Mouse (Mus musculus) frontal cortex, postnatal 36 days (tissue): ENCODE measurements around the gene Olfr556.
"Not testable (repeated sequence)": the region's sequence is repeated elsewhere in the genome, so short reads cannot be mapped to it uniquely, and the experiment has no call there.

Experiments used
- DNase-seq, 2 experiments: peaks; one replicate each; pipeline ENCODE4 v3.0.0; 2022; ENCODE audit warnings: low spot score in 2 of 2

Olfr556 gene

DNA sequence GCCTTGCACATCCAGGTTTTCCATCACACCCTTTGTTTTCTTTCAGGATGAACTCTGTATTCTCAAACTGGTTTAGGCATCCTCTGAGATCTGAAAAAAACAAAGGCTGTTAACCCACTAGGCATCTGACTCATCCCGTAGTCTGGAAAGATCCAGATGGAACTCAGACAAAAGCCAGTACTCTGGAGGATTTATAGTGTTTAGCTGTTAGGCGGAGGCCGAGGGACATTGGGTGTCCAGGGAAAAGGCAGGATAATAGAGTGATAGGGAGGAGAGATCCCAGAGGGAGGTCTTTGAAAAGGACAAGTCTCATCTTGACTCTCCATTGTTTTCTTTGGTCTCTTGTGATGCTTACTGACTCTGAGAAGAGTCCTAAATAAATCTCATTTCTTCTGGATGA is at the start of gene Olfr556:
Olfr556 (plus strand) TSS at position 301 of the 400 bp plus-strand sequence.
- DNase-seq: no peak

DNA sequence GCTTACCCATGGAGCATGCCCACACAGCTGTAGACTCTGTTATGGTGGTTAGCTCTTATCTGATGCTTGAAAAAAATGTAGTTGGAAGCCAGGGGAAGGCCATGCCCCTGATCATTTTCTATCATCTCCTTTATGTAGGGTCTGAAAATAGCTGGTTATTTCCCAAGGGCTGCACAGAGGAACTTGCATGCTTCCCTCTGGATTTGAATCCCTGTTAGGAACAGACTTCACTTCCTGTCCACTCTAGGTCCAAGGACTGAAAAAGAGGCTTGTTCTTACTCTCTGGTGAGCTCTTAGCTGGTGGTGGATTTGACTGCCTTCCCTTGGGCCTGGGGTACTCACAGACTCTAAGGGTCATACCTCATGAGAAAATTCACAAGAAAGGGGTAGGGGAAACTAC is 46.6 kb upstream of the Olfr556 start, which contains the start of gene Olfr553:
Olfr553 (minus strand) TSS at position 101 of the 400 bp plus-strand sequence.
- no peak for DNase-seq

DNA sequence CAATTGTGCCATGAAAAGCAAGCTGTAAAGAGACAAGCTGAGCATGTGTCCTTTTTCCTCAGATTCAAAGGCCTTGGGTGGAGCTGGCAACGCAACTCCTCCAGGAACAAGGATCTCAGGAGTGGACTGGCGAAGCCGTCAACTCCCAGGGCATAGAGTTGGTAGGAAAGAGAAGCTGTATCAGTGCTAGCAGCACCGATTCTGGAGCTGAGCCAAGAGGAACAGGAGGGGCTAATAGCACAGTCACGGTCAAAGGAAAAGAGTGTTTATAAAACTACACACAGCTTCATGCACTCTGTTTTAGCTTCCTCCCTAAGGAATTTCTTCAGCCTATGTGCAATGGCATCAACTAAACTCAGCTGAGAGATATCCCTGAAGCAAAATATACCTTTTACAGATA is 45.1 kb upstream of the Olfr556 start:
- no peak for DNase-seq

DNA sequence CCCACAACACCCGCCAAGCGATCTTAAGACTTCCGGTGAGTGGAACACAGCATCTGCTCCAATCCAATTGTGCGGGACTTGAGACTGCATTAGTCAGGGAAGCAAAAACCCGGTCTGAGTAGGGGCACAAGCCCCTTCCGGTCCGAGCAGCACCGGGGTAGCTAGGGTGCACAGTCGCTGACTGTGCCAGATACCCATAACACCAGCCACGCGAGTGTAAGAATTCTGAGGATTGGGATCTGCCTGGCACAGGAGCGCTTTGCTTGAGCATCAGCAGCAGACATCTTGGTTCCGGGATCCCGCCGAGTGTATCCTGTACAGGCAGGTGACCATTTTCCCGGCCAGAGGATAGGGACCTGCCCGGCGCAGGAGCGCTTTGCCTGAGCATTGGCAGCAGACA is 44.3 kb upstream of the Olfr556 start:
- DNase-seq: not testable (repeated sequence)

DNA sequence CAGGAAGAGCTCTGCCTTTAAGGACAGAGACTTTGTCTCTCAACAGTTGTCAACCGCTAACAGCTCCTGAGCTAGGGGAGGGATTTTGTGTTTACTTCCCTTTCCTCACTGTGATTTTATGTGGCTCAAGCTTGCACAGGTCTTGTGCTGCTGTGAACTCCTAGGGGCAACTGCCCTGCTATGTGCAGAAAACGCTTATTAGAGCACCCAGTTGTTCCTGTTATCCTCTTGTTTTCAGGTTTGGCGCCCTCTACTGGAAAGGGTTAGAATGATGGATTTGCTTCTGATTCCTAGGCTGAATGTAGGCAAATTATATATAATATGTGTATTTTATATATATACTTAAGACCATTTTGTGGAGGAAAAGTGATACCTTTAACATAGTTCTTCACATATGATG is 28.0 kb upstream of the Olfr556 start:
- peak; percentile 4 to 39 for DNase-seq

DNA sequence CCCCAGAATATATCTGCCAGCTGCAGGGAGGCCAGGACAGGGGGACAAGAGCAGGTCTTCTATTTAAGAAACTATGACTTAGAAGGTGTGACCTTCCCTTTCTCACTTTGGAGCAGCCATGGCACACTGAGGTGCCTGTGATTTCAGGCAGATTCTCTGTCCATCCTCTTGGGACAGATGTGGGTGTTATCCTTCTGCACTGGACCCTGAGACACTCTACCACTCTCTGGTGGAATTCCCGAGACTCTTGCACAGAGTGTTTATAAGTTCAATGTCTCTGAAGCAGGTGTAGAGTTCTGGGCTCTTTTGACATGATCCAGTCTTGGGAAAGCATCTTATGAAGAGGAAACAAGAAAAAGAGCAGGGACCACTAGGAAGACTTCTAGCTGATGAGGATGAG is 26.6 kb upstream of the Olfr556 start, which contains the start of gene Olfr554:
Olfr554 (plus strand) TSS at position 301 of the 400 bp plus-strand sequence.
- DNase-seq: no peak

DNA sequence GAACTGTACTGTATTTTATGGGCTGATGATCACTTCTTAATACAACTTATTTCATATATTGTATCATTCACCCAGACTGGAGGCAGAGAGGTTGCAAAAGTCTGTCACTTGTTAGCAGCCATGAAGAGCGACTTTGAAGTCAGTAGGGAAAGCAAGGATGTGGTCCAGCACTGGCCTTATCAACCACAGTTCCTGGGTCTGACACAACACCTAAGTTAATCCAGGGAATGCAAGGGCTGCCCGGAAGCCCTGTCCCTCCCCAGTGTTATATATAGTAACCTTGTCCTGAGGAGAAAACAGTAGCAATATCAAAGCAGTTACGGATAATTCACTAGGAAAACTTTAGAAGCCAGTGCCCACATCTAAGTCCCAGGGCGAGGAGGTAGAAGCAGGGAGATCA is 19.8 kb upstream of the Olfr556 start:
- DNase-seq: not testable (repeated sequence)

DNA sequence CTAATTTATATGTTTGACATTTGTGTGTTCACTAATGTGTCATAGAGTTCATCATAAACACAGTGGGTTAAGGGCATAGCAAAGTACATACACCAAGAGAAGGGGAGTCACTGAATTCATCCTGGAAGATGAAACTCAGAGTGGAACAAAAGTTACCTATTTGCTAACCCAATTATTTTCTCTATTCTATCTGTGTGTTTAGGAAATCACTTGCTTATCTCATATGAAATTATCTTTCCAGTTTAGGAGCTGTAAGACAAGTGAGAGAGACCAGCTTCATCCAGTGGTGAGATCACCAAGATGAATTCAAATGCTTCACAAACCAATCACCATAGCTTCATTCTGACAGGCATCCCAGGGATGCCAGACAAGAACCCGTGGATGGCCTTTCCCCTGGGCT is 6.2 kb upstream of the Olfr556 start, which contains the start of gene Olfr555:
Olfr555 (plus strand) TSS at position 301 of the 400 bp plus-strand sequence.
- no peak for DNase-seq

DNA sequence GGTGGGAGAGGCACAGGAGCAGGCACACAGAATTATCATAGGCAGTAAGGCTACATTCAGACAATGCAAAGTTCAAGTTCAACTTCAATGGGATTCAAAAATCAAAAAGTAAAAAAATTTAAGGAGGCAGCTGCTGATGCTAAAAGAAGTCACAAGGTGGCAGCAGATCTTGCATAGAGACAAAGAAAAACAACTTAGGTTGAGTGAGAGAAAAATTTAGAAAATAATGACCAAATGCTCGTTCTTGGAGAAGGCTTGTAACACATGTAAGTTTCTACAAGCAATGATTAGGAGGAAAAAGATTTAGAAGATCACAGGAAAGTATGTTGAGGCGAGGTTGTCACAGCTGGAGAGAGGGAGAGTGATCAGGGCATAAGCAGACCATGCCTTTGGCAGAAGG is 679 bp downstream of the Olfr556 start:
- DNase-seq: peak in 1 of 2 experiments; percentile 11

DNA sequence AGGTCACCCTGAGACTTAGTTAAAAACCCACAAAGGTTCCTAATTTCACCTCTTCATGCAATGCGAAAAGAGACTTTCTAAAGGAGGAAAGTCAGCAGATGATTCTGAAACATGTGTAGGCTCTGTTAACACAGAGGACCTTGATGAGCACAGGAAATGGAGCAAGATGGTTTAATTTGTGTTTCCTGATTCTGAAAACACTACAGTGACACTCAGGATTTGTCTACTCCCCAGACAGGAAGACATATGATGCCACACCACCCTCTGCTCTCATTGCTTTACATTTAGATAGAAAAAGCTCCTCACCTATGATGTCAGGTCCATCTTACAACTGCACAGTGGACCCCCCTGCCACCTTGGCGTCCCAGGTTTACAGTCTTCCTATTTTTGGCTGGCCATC is 11.5 kb downstream of the Olfr556 start:
- no peak for DNase-seq

DNA sequence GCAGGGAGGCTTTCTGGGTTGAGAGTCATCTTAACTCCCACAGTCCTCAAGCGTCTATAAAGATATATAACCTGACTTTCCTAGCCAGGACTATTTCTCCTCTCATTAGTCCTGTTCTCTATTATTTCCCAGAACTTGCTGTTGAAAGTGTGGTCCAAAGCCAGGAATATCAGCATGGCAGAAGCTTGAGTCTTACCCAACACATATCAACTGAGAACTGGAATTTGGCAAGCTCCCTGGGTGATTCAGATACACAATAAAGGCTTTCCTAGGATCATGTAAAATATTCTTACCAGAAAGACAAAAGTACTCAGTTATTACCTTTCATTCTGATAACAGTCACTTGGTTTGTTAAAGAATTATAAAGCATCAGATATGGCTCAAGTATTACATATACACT is 17.2 kb downstream of the Olfr556 start:
- no peak for DNase-seq

DNA sequence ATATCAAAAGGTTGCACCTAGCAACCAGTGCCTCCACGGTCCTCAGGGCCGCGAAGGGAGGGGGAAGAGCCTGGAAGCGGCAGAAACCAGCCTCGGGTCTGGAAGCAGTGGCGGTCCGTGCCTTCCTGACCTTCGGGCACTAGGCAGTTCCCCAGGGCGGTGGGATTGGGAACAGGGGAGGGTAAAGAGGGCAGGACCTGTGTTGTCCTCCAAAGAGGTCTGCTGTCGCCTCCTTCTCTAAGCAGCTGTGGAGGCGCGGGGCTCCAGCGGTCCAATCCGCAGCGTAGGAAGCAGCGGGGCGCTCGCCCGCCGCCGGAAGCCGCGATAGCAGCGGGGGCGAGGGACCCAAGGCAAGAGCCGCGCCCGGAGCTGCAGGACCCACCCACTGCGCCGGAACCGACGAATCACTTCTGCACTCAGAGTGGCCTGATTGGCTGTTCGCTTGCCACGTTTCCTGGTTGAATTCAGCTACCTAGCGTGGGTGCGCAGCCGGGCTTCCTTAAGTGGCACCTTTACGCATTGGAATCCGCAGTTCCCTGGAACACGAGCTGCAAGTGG is 22.3 kb downstream of the Olfr556 start, which contains the start of gene Trim68:
Trim68 (minus strand) TSS at position 384 of the 558 bp plus-strand sequence.
- DNase-seq: peak; percentile 88 to 93

DNA sequence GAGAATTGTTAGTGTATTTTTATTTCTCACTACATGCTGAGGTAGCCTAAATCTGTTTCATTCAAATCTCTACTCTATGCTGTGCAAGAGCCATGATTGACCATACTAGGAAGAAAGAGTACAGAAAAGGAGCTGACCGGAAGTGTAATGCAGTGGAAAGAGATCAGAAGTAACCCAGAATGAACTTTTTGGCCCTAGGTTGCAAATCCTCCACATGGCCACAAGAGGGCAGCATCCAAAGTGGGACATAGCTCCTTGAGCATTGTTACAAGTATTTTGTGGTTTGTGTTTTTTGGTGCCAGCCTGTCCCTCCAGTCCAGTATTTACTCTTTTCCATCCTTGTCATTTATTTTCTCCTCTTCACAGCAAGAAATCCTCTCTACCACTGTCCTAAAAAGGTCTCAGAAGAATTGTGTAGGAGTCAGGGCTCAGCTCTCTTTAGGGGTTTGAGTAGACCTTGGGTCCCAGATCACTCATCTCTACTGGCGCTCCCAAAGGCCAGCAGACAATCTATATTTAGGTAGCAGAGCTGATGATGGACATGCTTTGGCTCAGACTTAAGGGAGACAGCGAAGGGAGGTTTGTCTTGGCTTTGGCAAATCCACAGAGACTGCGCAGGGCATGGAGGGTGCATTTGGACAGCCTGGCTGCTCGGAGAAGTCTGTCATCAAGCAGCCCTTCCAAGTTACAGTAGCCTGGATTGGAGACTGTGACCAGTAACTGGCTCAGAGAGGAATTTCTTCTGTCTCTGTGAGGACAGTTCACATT is 30.8 kb downstream of the Olfr556 start, which contains the start of gene Olfr557:
Olfr557 (plus strand) TSS at position 553 of the 768 bp plus-strand sequence.
- peak; percentile 19 to 22 for DNase-seq

DNA sequence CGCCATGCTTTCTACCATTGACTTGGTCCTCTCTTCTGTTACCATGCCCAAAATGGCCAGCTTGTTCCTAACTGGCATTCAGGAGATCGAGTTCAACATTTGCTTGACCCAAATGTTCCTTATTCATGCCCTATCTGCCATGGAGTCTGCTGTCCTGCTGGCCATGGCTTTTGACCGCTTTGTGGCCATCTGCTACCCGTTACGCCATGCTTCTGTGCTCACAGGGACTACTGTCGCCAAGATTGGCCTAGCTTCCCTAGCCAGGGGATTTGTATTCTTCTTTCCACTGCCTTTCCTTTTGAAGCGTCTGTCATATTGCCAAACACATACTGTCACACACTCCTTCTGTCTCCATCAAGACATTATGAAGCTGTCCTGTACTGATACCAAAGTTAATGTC is 33.8 kb downstream of the Olfr556 start:
- no peak for DNase-seq

DNA sequence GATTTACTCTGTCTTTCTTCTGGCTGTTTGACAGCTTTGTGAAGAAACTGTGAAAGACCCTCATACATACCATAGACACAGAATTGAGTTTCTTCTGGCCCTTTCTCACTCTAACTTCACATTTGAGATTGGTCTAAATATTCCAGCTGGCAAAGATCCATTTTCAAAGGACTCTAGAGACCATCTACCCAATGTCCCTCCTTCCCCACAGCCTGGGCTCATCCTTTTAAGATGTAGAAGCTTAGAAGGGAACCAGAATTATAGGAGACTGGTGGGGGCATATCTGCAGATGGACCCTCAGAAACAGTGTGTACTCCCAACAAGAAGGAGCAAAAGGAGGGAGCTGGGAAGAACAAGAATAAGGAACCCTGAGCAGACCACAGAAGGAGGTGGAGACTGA is 37.2 kb downstream of the Olfr556 start, which contains the start of gene Olfr558:
Olfr558 (plus strand) TSS at position 301 of the 400 bp plus-strand sequence.
- DNase-seq: no peak

DNA sequence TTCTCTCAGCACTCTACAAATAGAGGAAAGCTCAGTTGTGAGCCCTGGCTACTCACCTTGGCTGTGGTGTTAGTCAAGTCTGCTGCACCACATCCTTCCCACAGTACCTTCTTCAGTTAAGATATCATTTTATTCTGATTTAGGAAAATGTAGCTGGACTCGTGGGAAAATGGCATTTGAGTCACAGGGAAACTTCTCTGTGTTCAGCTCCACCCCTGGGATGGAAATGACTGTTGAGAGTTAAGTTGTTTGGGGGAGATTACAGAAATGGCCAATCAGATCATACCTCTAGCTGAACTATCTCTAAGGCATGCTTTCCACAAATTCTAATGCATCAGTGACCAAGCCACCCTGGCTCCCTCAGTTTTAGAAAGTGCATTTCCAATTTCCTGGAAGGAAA is 54.3 kb downstream of the Olfr556 start, which contains the start of gene Olfr33:
Olfr33 (minus strand) TSS at position 101 of the 400 bp plus-strand sequence.
- no peak for DNase-seq
